Mouse (Mus musculus) left cerebral cortex, postnatal 10 days (tissue): Measurements from ENCODE around the gene Nap1l4. TPM values are rescaled to one million over a fixed set of nuclear protein-coding genes. Genes with fewer than 3 reads are reported as not detected.

Experiments
- DNase-seq, 2 experiments: peaks; one replicate each; pipeline ENCODE4 v3.0.0; 2021 to 2022; ENCODE audit warnings: low spot score in 2 of 2, mixed read lengths in 1 of 2; ENCODE audit errors: extremely low spot score in 1 of 2
- intact Hi-C: fragments of 180-260 bp; cut with DNase I; formaldehyde crosslinking; loops from one replicate; pipeline ENCODE4 v1.15.1; 2025
- total RNA-seq, 2 experiments: library from RNA; stranded (reverse); gene quantifications; 2 replicates each; pipeline ENCODE4 v1.2.3; 2021

The Nap1l4 gene
- total RNA-seq, 2 experiments from 2014 or later, result 142 to 147 TPM

DNA sequence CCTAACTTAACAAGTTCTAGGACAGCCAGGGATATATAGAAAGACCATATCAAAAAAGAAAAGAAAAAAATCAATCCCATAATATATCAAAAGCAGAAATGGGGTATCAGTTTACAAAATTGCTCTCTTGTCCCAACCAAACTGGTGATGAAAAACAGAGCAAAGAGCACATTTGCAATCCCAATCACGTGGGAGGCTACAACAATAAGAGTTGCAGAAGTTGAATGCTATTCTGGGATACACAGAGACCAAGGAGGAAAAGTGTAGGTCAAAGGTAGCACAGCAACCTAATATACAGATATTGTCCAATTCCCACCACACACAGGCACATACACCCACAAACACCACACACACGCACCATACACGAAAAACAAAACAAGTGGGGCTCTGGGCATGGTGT is 12.7 kb downstream of the Nap1l4 start:
- no peak for DNase-seq
- intact Hi-C loops, result no loop called here

DNA sequence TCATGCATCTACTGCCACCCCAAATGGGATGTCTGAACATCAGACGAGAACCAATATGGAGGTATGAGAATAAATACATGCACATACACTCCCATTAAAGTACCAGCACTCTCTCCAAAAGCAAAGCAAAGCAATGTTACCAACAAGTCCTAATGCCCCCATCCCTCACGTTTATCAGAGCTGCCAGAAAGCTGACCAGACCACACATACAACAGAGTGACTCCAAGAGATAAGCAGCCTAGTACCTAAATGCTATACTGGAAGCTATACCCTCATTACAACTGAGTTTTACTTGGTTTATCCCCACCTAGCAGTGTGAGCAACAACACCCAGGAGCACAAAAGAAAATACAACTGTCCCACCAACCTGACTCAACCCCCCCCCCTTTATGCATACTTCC is 15.6 kb downstream of the Nap1l4 start:
- intact Hi-C loops, result no loop called here
- DNase-seq, result no peak

DNA sequence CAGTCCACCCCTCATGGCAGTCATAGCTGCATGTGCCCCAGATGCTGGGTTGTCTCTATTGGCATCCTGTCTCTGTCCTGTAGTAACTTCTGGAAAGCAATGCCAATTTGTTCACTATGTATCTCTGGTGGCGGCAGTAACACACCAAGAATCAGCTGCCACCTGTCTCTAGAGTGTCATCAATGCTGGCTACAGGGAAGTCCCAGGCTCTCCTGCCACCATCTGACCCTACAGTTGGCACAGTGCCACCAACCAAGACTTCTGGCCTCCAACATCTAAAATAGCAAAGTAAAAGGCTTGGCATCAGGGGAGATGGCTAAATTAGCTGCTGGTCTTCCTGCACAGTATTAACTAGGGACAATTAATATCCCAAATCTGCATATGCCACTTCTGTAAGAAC is 16.5 kb downstream of the Nap1l4 start:
- DNase-seq, result no peak
- intact Hi-C loops, result no loop called here

DNA sequence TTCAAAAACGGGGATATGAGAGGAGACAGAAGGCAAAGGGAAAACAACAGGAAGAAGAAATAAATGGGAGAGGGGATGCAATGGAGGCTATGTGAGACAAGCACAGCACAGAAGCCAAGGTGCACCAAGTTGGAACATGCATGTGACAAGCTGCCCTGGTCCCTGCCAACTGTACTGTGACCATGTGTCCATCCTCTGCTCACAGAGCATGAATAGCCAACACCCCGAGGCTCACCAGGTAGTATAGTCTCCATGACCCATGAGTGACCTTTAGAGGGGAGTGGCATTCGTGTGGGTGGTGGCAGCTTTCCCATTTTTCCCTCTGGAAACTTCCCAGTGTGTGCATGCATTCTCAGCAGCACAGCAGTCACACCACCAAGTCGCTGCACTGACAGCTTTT is 29.6 kb downstream of the Nap1l4 start:
- no peak for DNase-seq
- intact Hi-C loops, result no loop called here

DNA sequence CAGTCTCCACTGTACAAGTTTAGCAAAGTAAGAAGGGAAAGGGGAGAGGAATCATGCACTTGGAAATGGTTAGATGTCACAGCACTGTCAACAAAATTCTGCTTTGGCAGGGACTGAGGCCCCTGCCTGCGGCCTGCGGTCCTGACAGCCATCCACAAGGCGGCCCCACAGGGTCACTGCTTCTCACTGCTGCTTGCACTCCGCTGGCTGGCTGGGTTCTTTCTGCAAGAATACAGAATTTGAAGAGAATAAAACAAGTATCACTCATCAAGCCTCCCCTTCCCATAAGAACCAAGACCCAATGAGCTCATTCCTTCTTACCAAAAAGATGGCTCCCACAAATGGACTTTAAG is 34.5 kb downstream of the Nap1l4 start:
- DNase-seq, result no peak
- intact Hi-C loops, result no loop called here

DNA sequence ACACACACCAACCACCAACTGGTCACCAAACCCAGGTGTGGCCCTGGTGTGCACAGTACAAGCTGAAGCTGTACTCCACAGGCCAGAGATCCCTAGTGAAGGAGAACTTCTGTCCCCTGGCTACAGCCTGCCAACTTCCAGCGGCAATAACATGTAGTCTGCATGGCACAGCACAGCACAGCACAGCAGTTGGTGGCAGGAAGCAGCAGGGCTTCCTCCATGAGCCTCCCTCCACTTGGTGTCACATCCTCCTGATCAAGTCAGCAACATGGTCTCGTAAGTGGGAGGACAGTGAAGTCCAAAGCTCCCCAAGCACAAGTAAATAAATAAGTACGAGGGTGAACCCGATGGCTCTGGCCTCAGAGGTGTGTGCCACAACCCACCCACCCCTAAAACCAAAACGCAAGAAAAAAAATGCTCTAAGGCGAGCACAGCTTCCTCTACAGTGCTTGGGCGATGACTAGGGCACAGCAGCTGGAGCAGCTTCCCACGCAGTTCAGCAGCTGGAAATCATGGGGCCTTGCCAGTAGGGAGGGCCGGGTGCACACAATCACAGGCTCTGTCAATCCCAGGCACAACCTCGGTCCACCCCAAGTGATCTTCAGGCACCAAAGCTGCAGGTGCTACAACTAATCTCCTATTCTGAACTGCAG is 35.0 kb downstream of the Nap1l4 start:
- intact Hi-C loops, result no loop called here
- DNase-seq, result no peak

DNA sequence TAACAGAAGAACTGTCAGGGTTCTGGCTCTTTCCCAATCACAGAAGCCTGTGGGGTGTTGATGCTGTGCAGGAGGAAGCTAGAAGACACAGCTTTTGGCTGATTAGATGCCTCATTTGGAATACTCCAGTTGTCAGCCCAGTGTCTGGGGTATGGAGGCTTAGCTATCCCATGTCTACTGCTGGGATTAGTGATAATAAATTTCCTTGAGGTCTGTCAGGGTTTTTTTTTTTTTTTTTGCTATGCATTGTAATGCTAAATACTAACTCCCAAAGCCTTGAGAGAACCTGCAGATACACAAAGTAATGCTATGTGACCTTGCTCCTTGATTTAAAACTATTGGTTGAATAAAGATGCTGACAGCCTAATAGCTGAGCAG is 37.6 kb downstream of the Nap1l4 start:
- intact Hi-C loops, result no loop called here
- DNase-seq, result no peak

DNA sequence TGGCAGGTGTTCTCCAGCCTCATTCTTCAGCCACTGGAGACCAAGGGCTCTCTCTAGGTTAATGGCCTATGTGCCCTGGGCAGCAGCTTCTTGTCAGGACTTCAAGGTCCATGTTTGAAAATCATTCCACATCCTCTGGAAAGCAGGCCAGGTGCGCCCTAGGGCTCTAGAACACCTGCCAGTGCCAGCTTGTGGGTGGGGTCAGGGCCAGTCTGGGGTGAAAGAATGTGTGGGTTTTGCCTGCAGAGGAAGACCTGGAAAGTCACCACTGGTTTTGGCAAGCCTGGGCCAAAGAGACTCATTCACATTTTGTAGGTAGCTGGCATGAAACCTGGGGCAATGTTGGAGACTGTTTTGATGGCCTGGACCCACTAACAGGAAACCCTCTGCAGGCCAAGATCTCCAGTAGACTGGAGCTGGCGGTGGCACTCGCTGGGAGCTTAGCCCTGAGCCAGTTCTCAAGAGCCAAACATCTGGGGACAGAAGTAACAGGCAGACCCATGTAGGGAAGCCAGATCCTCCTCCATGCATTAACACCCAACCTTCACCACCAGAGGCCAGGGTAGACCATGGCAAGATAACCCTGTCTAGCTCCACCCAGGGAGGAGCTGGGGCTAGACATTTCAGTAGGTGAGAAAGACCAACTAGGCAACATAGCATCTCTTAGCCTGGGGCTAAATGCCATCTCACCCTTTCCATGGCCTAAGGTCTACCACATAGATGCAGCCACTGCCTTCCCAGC is 38.1 kb downstream of the Nap1l4 start:
- intact Hi-C loops, result no loop called here
- DNase-seq, result no peak

DNA sequence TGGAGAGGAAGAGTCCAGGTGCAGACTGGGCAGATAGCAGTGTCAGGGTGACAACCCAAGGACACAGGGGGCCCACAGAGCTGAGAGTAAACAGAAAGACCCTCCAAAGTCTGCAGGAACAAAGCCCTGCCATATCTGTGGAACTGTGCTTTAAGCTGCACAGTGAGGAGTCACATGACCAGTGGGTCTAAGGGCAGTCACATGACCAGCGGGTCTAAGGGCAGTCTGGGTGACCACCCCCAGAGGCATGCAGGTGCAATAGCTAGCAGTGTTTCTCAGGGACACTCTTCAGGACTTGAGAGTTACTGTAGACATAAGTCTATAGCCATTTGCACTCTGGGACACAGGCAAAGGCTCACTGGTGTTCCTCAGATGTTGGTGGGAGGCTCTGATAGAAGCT is 39.3 kb downstream of the Nap1l4 start:
- DNase-seq, result no peak
- intact Hi-C loops, result no loop called here

DNA sequence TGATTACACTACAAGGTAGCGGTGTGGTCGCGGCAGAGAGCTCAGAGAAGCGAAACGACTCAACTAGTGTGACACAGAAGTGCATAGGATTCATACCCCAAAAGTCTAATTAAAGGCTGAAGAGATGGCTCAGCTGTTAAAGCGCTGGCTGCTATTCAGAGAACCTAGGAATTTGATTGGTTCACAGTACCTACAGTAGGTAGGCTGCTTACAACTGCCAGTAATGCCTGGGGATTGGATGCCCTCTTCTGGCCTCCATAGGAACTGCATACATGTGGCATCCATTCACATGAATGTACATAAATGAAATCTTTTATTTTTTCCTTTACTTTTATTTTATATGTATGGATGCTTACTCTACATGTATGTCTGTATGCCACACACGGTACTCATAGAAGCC is 42.2 kb downstream of the Nap1l4 start:
- DNase-seq, result peak; percentile 36 to 56
- intact Hi-C loops, result no loop called here

DNA sequence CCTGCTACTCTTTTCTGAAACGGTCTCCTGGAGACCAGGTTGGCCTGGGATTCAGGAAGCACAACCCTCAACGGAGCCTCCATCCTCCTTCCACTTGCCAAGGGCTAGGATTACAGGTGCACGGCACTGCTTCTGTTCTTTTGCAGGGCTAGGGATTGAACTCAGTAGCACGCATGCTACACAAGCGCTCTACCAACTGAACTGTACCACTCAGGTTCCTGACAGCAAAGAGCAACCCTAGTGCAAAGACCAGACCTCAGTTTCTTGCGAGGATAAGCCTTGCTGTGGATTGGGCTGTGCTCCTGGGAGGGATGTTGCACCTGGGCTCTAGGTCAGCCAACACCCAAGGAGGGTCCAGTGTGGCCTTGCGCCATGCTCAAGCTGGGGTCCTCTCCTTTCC is 42.6 kb downstream of the Nap1l4 start:
- intact Hi-C loops, result no loop called here
- no peak for DNase-seq

DNA sequence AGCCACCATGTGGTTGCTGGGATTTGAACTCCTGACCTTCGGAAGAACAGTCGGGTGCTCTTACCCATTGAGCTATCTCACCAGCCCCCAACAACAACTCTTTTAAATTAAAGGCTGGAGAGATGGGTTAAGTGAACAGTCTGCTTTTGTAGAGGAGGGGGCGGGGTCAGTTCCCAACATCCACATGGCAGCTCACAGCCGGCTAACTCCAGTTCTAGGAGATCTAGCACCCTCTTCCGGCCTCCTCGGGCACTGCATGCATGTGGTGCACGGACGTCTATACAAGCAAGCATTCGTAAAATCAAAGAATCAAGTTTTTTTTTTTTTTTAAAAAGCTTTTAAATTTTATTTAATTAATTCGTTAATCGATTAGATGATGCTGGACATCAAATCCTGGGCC is 43.1 kb downstream of the Nap1l4 start:
- intact Hi-C loops, result no loop called here
- peak; percentile 56 to 86 for DNase-seq

DNA sequence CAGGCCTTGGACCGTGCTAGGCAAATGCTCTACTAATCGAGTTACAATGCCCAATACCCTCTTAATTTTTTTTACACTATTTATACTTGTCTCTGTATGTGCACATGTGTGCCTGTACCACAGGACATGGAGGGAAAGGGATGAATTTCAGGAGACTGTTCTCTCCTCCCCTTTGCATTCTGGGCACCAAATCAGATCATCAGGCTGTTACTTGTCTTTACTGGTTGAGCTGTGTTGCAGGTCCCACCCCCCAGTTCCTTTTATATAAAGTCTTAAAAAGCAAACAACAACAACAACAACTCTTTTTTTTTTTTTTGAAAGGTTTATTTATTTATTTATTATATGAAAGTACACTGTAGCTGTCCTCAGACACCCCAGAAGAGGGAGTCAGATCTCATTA is 43.5 kb downstream of the Nap1l4 start:
- DNase-seq, result no peak
- intact Hi-C loops, result no loop called here

DNA sequence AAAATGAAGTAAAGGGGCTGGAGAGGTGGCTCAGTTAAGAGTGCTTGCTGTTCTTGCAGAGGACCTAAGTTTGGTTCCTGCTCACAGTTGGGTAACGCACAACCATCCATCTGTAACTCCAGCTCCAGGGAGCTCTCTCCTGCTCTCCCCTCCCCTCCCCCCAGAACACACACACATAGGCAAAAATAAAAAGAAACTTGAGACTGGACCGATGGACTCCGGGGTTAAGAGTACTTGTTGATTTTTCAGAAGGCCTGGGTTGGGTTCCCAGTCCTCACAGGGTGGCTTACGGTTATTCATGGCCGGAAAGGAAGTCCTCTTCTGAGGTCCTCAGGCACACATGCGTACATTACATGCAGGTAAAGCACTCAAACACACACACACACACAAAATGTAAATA is 45.0 kb downstream of the Nap1l4 start:
- intact Hi-C loops, result no loop called here

DNA sequence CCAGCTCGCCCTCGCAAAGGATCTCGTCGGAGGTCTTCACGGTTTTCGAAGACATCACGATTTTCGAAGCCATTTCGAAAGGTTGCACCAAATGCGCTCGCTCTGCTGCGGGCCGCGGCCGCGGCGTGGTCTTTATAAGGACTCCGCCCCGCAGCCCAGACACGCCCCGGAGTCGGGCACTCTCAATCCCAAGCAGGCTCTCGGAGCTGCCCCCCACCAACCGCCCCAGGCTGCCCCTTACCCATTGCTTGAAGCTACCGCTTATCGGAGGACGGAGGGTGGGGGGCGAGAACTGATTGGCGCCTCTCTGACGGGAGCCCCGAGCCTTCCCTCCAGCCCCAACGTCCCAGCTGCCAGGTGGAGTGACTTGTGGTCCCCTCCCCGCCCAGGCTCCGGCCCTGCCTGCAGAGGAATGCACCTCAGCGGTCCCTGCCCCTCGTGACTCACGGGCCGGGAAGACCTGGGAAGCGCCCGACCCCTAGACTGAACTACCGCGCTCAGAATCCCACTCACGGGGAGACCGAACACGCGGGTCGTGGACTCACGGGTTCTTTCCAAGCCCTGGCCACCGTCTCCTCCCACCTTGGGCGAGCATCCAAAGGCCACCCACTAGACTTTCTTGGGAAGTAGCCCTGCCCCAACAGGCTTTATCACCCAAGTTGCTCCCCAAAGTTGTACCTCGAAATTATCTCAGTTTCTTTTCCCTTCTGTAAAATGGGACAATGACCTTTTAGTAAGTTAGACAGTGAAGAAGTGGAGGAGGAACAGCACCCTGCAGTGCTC is 46.3 kb downstream of the Nap1l4 start, which contains the start of gene Phlda2:
Gene Phlda2 (minus strand): TSS at position 733 of the 783 bp plus-strand sequence.
- intact Hi-C loops, result no loop called here
- peak in 1 of 2 experiments; percentile 49 for DNase-seq

More for the DNA sequence above, 45.0 kb downstream of the Nap1l4 start:
- no peak for DNase-seq

DNA sequence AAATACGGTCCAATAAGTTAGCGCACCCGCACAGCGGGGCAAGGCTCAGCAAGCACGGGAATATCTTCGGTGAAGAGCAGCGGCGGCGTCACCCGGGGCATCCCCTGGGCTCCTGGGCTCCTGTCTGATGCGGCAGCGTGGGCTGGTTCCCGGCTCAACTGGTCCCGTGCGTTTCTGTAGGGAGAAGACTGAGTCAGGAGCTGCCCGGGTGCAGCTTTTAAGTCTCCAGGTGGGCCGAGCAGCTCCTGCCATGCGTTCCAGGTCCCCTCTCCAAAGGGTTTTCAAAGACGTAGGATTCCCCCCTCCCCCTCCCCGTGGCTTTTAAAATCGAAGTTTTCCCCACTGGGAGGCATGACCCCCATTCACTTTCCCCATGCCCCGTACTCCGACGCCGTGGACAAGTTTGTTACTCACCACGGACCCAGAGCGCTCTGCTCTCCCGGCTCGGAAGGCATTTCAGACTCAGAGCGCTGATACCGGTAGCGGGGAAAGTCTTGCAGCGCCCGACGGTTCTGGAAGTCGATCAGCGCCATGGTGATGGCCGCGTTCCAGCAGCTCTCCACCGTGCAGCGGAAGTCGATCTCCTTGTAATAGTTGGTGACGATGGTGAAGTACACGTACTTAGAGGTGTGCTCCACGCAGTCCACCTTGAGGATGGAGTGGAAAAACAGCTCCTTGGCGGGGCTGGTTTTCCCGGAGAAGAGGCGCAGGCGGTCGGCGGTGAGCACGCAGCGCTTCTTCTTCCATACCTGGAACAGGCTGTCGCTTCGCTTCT is 47.1 kb downstream of the Nap1l4 start:
- peak in 1 of 2 experiments; percentile 68 for DNase-seq
- intact Hi-C loops, result no loop called here

DNA sequence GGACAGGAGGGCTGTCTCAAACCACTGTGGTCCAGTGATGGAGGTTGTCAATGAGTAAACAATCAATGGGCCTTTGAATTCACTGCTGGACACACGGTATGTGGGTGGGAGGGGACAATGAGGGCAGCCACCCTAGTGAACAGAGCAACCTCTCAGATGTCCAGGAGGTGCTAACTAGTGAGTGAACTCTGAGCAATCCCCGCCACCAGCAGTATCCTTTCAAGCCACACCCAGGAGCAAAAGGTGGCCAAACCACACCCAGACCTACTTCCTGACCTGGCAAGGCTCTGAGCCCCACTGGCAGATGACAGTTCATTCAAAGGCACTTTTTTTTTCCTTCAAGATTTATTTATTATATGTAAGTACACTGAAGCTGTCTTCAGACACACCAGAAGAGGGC is 48.0 kb downstream of the Nap1l4 start:
- intact Hi-C loops, result no loop called here

DNA sequence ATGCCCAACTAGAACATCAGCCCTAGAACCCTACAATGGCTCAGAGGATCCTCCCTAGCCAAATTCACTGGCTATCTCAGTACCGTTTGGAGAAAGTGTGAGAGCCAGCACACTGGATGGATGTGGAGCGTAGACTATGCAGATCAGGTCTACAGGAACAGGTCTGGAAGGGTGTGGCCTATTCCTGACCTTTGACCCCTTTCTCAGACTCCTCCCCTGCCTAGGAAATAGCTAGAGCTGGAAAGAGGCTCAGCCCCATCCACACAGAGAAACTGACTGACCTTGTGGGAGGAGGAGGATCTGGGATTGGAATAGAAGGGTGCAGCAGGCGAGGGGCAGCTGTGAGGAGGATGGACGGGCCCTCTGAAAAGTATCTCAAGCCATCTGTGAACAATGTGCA is 50.3 kb downstream of the Nap1l4 start:
- intact Hi-C loops, result no loop called here

More for the DNA sequence above, 48.0 kb downstream of the Nap1l4 start:
- no peak for DNase-seq

More for the DNA sequence above, 50.3 kb downstream of the Nap1l4 start:
- DNase-seq, result no peak
